Comparison of ENCODE assay signal across 11 mouse cellular contexts in genomic region chr8:117363291-117363690, GRCm38 (mm10).
DNase-seq lines count a peak whose midpoint lies in the region; ATAC-seq and TF ChIP-seq lines count a peak whose summit lies in the region.
"Had no signal": no experiment of that assay in that cellular context is flagged by ENCODE, and none has a peak within 500 bp of the region (broad histone marks: within the 10 kb centered on the region; RNA-seq: fewer than 3 reads in every experiment).

No protein-coding gene starts in this region.

- TF ChIP-seq POLR2A in brain, embryonic 14.5 days (IDR thresholded peaks at IDR 0.05; ENCODE audit: borderline replicate concordance, extremely low read depth, insufficient read depth, insufficient read length, poor library complexity, severe bottlenecking): no peak

- H3K27me3 ChIP-seq in kidney, embryonic 14.5 days (ENCODE audit: control insufficient read depth, insufficient read depth, low read length): no peaks in the 10 kb centered on the region
- H3K27me3 ChIP-seq: liver, embryonic 13.5 days had no signal

- no peaks in the 10 kb centered on the region for H3K36me3 ChIP-seq in kidney, embryonic 14.5 days (ENCODE audit: control insufficient read depth, insufficient read depth, low read length)

- no peak for ATAC-seq in kidney, embryonic 14.5 days (ENCODE audit: low FRiP score, low TSS enrichment)
- ATAC-seq in frontal cortex, adult (ENCODE audit: low TSS enrichment): no peak

- no peak for TF ChIP-seq CTCF in brain, embryonic 14.5 days (IDR thresholded peaks at IDR 0.05; ENCODE audit: borderline replicate concordance, extremely low read depth, insufficient read depth, insufficient read length)

- WGBS in kidney, embryonic 14.5 days: 84% methylated on average over 10 of the region's 10 CpGs

- H3K9ac ChIP-seq in kidney, embryonic 14.5 days (ENCODE audit: low read depth, low read length): no peak overlapping the region
- H3K9ac ChIP-seq: liver, embryonic 13.5 days had no signal

- H3K9me3 ChIP-seq in kidney, embryonic 14.5 days (ENCODE audit: control insufficient read depth, low read length): no peaks in the 10 kb centered on the region
- H3K9me3 ChIP-seq: G1E; liver, embryonic 13.5 days had no signal

- peaks cover 39% of the 10 kb centered on the region for H3K4me1 ChIP-seq in kidney, embryonic 14.5 days (ENCODE audit: control insufficient read depth, insufficient read depth, low read length)

- peak overlapping the region; percentile 47; the same call in 1 of the 2 replicates for H3K27ac ChIP-seq in kidney, embryonic 14.5 days (ENCODE audit: low read depth, low read length)

- no peak overlapping the region for H3K4me3 ChIP-seq in kidney, embryonic 14.5 days (ENCODE audit: low read length)
- H3K4me3 ChIP-seq: liver, embryonic 13.5 days; myocyte had no signal

- DNase-seq in kidney, adult 11 months: no peak
- DNase-seq in brain, embryonic 14.5 days (ENCODE audit: low read depth): peak; percentile 69
- peak; percentile 90 to 93 for DNase-seq in cerebellum, postnatal 25 days
- DNase-seq in kidney, postnatal 14 days: peak; percentile 66
- DNase-seq in right cerebral cortex, postnatal 4 days: no peak
- no peak for DNase-seq in ovary, adult 18-20 months (ENCODE audit: low spot score)
- DNase-seq: liver, embryonic 13.5 days had no signal

- H3K4me2 ChIP-seq in kidney, embryonic 14.5 days (replicated peaks; ENCODE audit: low read depth, low read length): no peak overlapping the region
- H3K4me2 ChIP-seq: liver, embryonic 13.5 days had no signal

Comparison
In these comparisons a context has a peak if more than half of its experiments do, and no peak if none do; other contexts are left out.
1. DNase-seq: peak in brain, embryonic 14.5 days (single experiment), cerebellum, postnatal 25 days (2 of 2) and kidney, postnatal 14 days (single experiment); none in kidney, adult 11 months (single experiment), right cerebral cortex, postnatal 4 days (single experiment) and ovary, adult 18-20 months (single experiment).